Mouse (Mus musculus): Measurements from ENCODE around the gene Lhpp.

DNA sequence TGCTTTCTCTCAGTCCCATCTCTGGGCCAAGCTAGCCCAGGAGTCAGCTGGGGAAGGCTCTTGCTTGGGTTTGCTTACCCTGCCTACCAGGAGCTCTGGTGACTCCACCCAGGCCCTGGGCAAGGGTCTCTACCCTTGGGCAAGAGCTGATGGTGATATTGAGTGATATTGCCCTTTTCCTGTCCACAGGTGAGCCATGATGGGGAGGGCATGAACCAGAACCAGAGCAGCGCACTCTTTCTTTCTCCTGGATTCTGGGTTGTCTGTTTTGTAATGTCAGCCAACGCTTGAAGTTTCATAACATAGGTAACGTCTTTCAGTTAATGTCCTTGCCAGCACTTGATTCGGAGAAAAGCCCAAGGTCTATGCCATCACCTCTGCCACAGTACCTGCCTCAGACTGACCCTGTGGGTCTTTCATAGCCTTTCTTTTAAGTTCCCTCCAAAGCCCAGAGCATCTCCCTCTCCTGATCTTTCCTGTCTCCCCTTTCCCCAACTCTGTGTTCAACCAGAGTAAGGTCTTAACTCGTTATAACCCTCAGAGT, 6.7 kb downstream of the Lhpp start:
- TF ChIP-seq CTCF (IDR thresholded peaks at IDR 0.05; ENCODE audit: low read depth) (no peak), EP300 (IDR thresholded peaks at IDR 0.05; ENCODE audit: low read depth) (no peak)
